Mouse (Mus musculus) liver, embryonic 16.5 days (tissue): ENCODE results near the gene Cpt1c. TPM values are rescaled to one million over a fixed set of nuclear protein-coding genes. Genes with fewer than 3 reads are reported as not detected.

Experiments
- ATAC-seq: fragments of 200-750 bp; cut with Nextera tagmentation; 2 replicates; pipeline ENCODE4 v1.8.0; 2017; ENCODE audit warnings: low read depth, mild to moderate bottlenecking, moderate number of reproducible peaks, moderate library complexity
- H3K27ac ChIP-seq: fragments of 300-500 bp; sonication (generic); 2 replicates; pipeline ENCODE4 v1.5.1; 2014; ENCODE audit warnings: mild to moderate bottlenecking, low read length
- H3K27me3 ChIP-seq: fragments of 300-500 bp; sonication (generic); 2 replicates; pipeline ENCODE4 v1.6.1; 2014; ENCODE audit warnings: low read depth, low read length, mixed read lengths; ENCODE audit not compliant: control insufficient read depth, insufficient read depth
- H3K36me3 ChIP-seq: fragments of 300-500 bp; sonication (generic); 2 replicates; pipeline ENCODE4 v1.6.1; 2014; ENCODE audit warnings: mild to moderate bottlenecking; ENCODE audit not compliant: control insufficient read depth, insufficient read depth
- H3K4me1 ChIP-seq: fragments of 300-500 bp; sonication (generic); 2 replicates; pipeline ENCODE4 v1.6.1; 2014; ENCODE audit warnings: low read depth, low read length, mixed read lengths; ENCODE audit not compliant: control insufficient read depth
- H3K4me2 ChIP-seq: fragments of 300-500 bp; sonication (generic); 2 replicates; pipeline ENCODE4 v1.6.1; 2014; ENCODE audit warnings: low read depth, low read length, mixed read lengths
- H3K4me3 ChIP-seq: fragments of 300-500 bp; sonication (generic); 2 replicates; pipeline ENCODE4 v1.5.1; 2014; ENCODE audit warnings: low read depth, mild to moderate bottlenecking, low read length
- H3K9ac ChIP-seq: fragments of 300-500 bp; sonication (generic); 2 replicates; pipeline ENCODE4 v1.6.1; 2014; ENCODE audit warnings: low read depth, low read length
- H3K9me3 ChIP-seq: fragments of 300-500 bp; sonication (generic); replicated peaks from 2 replicates; pipeline ENCODE4 v1.6.1; 2016; ENCODE audit warnings: low read length; ENCODE audit not compliant: control insufficient read depth
- WGBS: fragments of 180-500 bp; shearing (Covaris S2); extraction: QIAGEN DNeasy Blood & Tissue Kit; methylation state at CpG from one replicate; pipeline ENCODE4 v1.1.7; 2014; ENCODE audit not compliant: insufficient replicate concordance; 5-methylcytosine and 5-hydroxymethylcytosine counted together
- polyA plus RNA-seq: library from polyadenylated mRNA; unstranded; fragments of >200 nt; fragmentation: Nextera tagmentation; extraction: Ambion mirVana; gene quantifications from 2 replicates; pipeline ENCODE4 v1.2.1, GENCODE M21; 2015

The Cpt1c gene
- polyA plus RNA-seq, 1 experiment from 2014 or later = 1.8 TPM

- H3K36me3 ChIP-seq = no peaks in the 10 kb centered on the region
- no peak for ATAC-seq
- WGBS = 79% methylated on average over 13 of the region's 13 CpGs
- no peak overlapping the region for H3K4me2 ChIP-seq
- H3K27ac ChIP-seq = no peak overlapping the region
- H3K4me3 ChIP-seq = no peak overlapping the region
- H3K9me3 ChIP-seq = no peaks in the 10 kb centered on the region
- H3K4me1 ChIP-seq = no peaks in the 10 kb centered on the region; the same call in 1 of the 2 replicates
- H3K27me3 ChIP-seq = peaks cover 2% of the 10 kb centered on the region; the same call in 1 of the 2 replicates
- no peak overlapping the region for H3K9ac ChIP-seq
Observed at GRCm38 (mm10) chr7:44960512-44960910, 14.1 kb downstream of the Cpt1c start.

- no peak for ATAC-seq
- no peaks in the 10 kb centered on the region; the same call in 1 of the 2 replicates for H3K4me1 ChIP-seq
- no peak overlapping the region for H3K27ac ChIP-seq
- H3K9me3 ChIP-seq = no peaks in the 10 kb centered on the region
- H3K36me3 ChIP-seq = no peaks in the 10 kb centered on the region
- H3K9ac ChIP-seq = no peak overlapping the region
- WGBS = 58% methylated on average over 10 of the region's 10 CpGs
- peaks cover 2% of the 10 kb centered on the region; the same call in 1 of the 2 replicates for H3K27me3 ChIP-seq
- H3K4me3 ChIP-seq = no peak overlapping the region
- no peak overlapping the region for H3K4me2 ChIP-seq
Observed at GRCm38 (mm10) chr7:44959874-44960511, 14.7 kb downstream of the Cpt1c start.

- no peak overlapping the region for H3K27ac ChIP-seq
- no peak overlapping the region for H3K4me3 ChIP-seq
- ATAC-seq = no peak
- no peaks in the 10 kb centered on the region for H3K36me3 ChIP-seq
- WGBS = 60% methylated on average over 8 of the region's 8 CpGs
- no peaks in the 10 kb centered on the region; the same call in 1 of the 2 replicates for H3K4me1 ChIP-seq
- no peak overlapping the region for H3K9ac ChIP-seq
- H3K4me2 ChIP-seq = no peak overlapping the region
- no peaks in the 10 kb centered on the region for H3K9me3 ChIP-seq
- peaks cover 2% of the 10 kb centered on the region; the same call in 1 of the 2 replicates for H3K27me3 ChIP-seq
Observed at GRCm38 (mm10) chr7:44959281-44959680, 15.4 kb downstream of the Cpt1c start.

GRCm38 (mm10) chr7:44958208-44958607, 16.4 kb downstream of the Cpt1c start:
- 27% methylated on average over 7 of the region's 7 CpGs for WGBS
- Histone ChIP-seq H3K27ac (no peak overlapping the region), H3K36me3 (no peaks in the 10 kb centered on the region), H3K4me2 (no peak overlapping the region), H3K9ac (no peak overlapping the region), H3K9me3 (no peaks in the 10 kb centered on the region), H3K4me1 (peaks cover under 1% of the 10 kb centered on the region), H3K27me3 (peaks cover 2% of the 10 kb centered on the region; the same call in 1 of the 2 replicates), H3K4me3 (no peak overlapping the region)
- peak; percentile 20; the same call in 1 of the 2 replicates for ATAC-seq

GRCm38 (mm10) chr7:44957183-44957835, 17.3 kb downstream of the Cpt1c start:
- Histone ChIP-seq H3K36me3 (no peaks in the 10 kb centered on the region), H3K9me3 (no peaks in the 10 kb centered on the region), H3K4me3 (no peak overlapping the region), H3K4me1 (peaks cover 9% of the 10 kb centered on the region), H3K27me3 (peaks cover 2% of the 10 kb centered on the region; the same call in 1 of the 2 replicates), H3K27ac (no peak overlapping the region), H3K4me2 (no peak overlapping the region), H3K9ac (no peak overlapping the region)
- ATAC-seq = no peak
- 71% methylated on average over 20 of the region's 20 CpGs for WGBS

GRCm38 (mm10) chr7:44956266-44956665, 18.4 kb downstream of the Cpt1c start:
- WGBS = 67% methylated on average over 6 of the region's 6 CpGs
- no peak overlapping the region for H3K4me3 ChIP-seq

GRCm38 (mm10) chr7:44955628-44956027, 19.0 kb downstream of the Cpt1c start:
- WGBS = 36% methylated on average over 5 of the region's 5 CpGs
- Histone ChIP-seq H3K4me1 (peaks cover 18% of the 10 kb centered on the region), H3K27me3 (peaks cover 15% of the 10 kb centered on the region), H3K36me3 (no peaks in the 10 kb centered on the region), H3K9ac (no peak overlapping the region), H3K4me3 (no peak overlapping the region), H3K27ac (no peak overlapping the region), H3K4me2 (no peak overlapping the region), H3K9me3 (no peaks in the 10 kb centered on the region)
- ATAC-seq = no peak

More at GRCm38 (mm10) chr7:44956266-44956665, 18.4 kb downstream of the Cpt1c start:
- Histone ChIP-seq H3K36me3 (no peaks in the 10 kb centered on the region), H3K4me2 (no peak overlapping the region), H3K9ac (no peak overlapping the region), H3K9me3 (no peaks in the 10 kb centered on the region), H3K4me1 (peaks cover 18% of the 10 kb centered on the region), H3K27me3 (peaks cover 9% of the 10 kb centered on the region), H3K27ac (no peak overlapping the region)
- ATAC-seq = no peak

- no peak overlapping the region for H3K9ac ChIP-seq
- 83% methylated on average over 12 of the region's 12 CpGs for WGBS
- H3K27ac ChIP-seq = no peak overlapping the region
- no peak for ATAC-seq
- no peaks in the 10 kb centered on the region for H3K9me3 ChIP-seq
- no peak overlapping the region for H3K4me2 ChIP-seq
- peaks cover 28% of the 10 kb centered on the region for H3K27me3 ChIP-seq
- H3K4me3 ChIP-seq = no peak overlapping the region
- H3K4me1 ChIP-seq = peaks cover 18% of the 10 kb centered on the region
- H3K36me3 ChIP-seq = no peaks in the 10 kb centered on the region
Observed at GRCm38 (mm10) chr7:44954091-44954885, 20.4 kb downstream of the Cpt1c start.
